Mouse (Mus musculus) forebrain, embryonic 14.5 days (tissue): ENCODE results near the gene Ccdc13. TPM values are rescaled to one million over a fixed set of nuclear protein-coding genes. Genes with fewer than 3 reads are reported as not detected.
A peak's percentile ranks its signal among the peaks of the same experiment; 100 is the strongest.

Experiments
- ATAC-seq: fragments of 200-750 bp; cut with Nextera tagmentation; 2 replicates; pipeline ENCODE4 v1.8.0; 2017; ENCODE audit warnings: mild to moderate bottlenecking, moderate library complexity
- DNase-seq: peaks from one replicate; pipeline ENCODE4 v3.0.0-alpha.2; 2015; ENCODE audit warnings: low spot score
- H3K27ac ChIP-seq: fragments of 300-500 bp; sonication (generic); 2 replicates; pipeline ENCODE4 v1.5.1; 2014; ENCODE audit warnings: low read depth, mild to moderate bottlenecking, control low read depth, low read length, moderate library complexity
- H3K27me3 ChIP-seq: fragments of 300-500 bp; sonication (generic); replicated peaks from 2 replicates; pipeline ENCODE4 v1.6.1; 2014; ENCODE audit warnings: low read length, control low read depth, mixed read lengths; ENCODE audit not compliant: control insufficient read depth, insufficient read depth
- H3K36me3 ChIP-seq: fragments of 300-500 bp; sonication (generic); 2 replicates; pipeline ENCODE4 v1.6.1; 2014; ENCODE audit warnings: low read length, control low read depth; ENCODE audit not compliant: control insufficient read depth, insufficient read depth
- H3K4me1 ChIP-seq: fragments of 300-500 bp; sonication (generic); 2 replicates; pipeline ENCODE4 v1.6.1; 2014; ENCODE audit warnings: antibody characterized with exemption, low read length, control low read depth; ENCODE audit not compliant: control insufficient read depth, insufficient read depth
- H3K4me2 ChIP-seq: fragments of 300-500 bp; sonication (generic); 2 replicates; pipeline ENCODE4 v1.6.1; 2014; ENCODE audit warnings: mild to moderate bottlenecking, control low read depth, low read length
- H3K4me3 ChIP-seq: fragments of 300-500 bp; sonication (generic); 2 replicates; pipeline ENCODE4 v1.5.1; 2014; ENCODE audit warnings: low read depth, low read length, control low read depth
- H3K9ac ChIP-seq: fragments of 300-500 bp; sonication (generic); 2 replicates; pipeline ENCODE4 v1.6.1; 2014; ENCODE audit warnings: mild to moderate bottlenecking, low read length, control low read depth, moderate library complexity
- H3K9me3 ChIP-seq: fragments of 300-500 bp; sonication (generic); replicated peaks from 2 replicates; pipeline ENCODE4 v1.6.1; 2016; ENCODE audit warnings: low read length, control low read depth, mixed read lengths; ENCODE audit not compliant: control insufficient read depth
- WGBS: fragments of 180-500 bp; shearing (Covaris S2); extraction: QIAGEN DNeasy Blood & Tissue Kit; methylation state at CpG from one replicate; pipeline ENCODE4 v1.1.7; 2014; 5-methylcytosine and 5-hydroxymethylcytosine counted together
- polyA plus RNA-seq: library from polyadenylated mRNA; unstranded; fragments of >200 nt; fragmentation: Nextera tagmentation; extraction: Ambion mirVana; gene quantifications from 2 replicates; pipeline ENCODE4 v1.2.1, GENCODE M21; 2014

Ccdc13 gene
- polyA plus RNA-seq, 1 experiment from 2014 or later: 3.0 TPM

DNA sequence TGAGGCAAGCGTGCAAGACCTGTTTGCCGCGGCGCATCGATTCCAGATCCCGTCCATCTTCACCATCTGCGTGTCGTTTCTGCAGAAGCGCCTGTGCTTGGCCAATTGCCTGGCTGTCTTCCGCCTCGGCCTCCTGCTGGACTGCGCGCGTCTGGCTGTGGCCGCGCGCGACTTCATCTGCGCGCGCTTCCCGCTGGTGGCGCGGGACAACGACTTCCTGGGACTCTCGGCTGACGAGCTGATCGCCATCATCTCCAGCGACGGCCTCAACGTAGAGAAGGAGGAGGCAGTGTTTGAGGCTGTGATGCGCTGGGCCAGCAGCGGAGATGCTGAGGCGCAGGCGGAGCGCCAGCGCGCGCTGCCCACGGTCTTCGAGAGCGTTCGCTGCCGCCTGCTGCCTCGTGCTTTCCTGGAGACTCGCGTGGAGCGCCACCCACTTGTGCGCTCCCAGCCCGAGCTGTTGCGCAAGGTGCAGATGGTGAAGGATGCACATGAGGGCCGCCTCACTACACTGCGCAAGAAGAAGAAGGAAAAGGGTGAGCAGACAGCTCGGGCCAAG lies 61.1 kb downstream of the Ccdc13 start:
- H3K9ac ChIP-seq: peak overlapping the region; percentile 41; the same call in 1 of the 2 replicates
- no peaks in the 10 kb centered on the region for H3K4me1 ChIP-seq
- H3K36me3 ChIP-seq: no peaks in the 10 kb centered on the region
- ATAC-seq (peak; percentile 59), DNase-seq (peak; percentile 58)
- WGBS: 17% methylated on average over 52 of the region's 54 CpGs
- H3K27ac ChIP-seq: no peak overlapping the region
- peak overlapping the region; percentile 33 for H3K4me3 ChIP-seq
- peak overlapping the region; percentile 62 for H3K4me2 ChIP-seq
- H3K9me3 ChIP-seq: no peaks in the 10 kb centered on the region
- peaks cover 30% of the 10 kb centered on the region for H3K27me3 ChIP-seq

DNA sequence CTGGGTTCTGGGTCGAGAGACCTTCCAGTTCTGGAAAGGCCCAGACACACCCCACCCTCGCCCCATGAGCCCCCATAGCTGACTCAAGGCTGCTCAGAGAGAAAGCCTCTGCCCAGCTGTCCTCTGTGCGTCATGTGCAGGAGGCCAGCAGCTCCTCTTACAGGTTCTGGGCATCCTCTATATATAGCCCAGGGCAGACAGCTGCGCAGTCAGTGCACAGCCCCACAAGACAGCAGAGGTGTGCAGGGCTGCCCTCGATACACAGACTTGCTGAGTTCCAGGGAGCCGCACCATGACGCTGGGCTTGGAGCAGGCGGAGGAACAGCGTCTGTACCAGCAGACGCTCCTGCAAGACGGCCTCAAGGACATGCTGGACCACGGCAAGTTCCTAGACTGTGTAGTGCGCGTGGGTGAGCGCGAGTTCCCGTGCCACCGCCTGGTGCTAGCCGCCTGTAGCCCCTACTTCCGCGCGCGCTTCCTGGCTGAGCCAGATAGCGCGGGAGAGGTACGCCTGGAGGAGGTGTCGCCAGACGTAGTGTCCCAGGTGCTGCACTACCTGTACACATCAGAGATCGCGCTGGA lies 61.7 kb downstream of the Ccdc13 start, which contains the start of gene Klhl40:
Gene Klhl40, plus strand, starts transcription at position 124 of the 582 bp plus-strand sequence.
- no peak within 1 kb of the TSS for H3K27ac ChIP-seq
- peak; percentile 62 for ATAC-seq
- WGBS: 24% methylated on average over 30 of the region's 30 CpGs
- peak within 1 kb of the TSS; percentile 62 for H3K4me2 ChIP-seq
- peak within 1 kb of the TSS; percentile 33 for H3K4me3 ChIP-seq
- H3K27me3 ChIP-seq: peaks cover 30% of the 10 kb centered on the region
- no peak for DNase-seq
- no peaks in the 10 kb centered on the region for H3K36me3 ChIP-seq
- no peaks in the 10 kb centered on the region for H3K9me3 ChIP-seq
- H3K9ac ChIP-seq: peak within 1 kb of the TSS; percentile 41; the same call in 1 of the 2 replicates
- H3K4me1 ChIP-seq: no peaks in the 10 kb centered on the region

DNA sequence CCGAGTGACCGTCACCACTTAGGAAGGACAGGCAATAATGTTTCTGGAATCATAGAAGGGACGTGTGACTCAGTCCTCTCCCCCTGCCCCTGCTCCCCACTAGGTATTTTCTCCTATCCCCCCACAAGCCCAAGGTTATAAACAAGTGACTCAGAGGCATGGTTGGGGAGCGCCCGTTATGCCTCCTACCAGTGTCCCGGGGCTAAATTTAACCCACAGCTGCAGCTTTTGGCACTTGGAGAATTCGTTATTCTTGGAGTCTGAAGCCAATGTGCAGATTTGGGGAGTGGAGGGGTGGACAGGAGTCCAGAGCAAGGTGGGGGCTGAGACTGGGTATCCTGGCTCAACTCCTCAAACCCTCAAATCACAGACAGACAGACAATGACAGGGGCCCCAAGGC lies 62.8 kb downstream of the Ccdc13 start:
- H3K36me3 ChIP-seq: no peaks in the 10 kb centered on the region
- no peak overlapping the region for H3K9ac ChIP-seq
- no peak overlapping the region for H3K27ac ChIP-seq
- peaks cover 30% of the 10 kb centered on the region for H3K27me3 ChIP-seq
- no peaks in the 10 kb centered on the region for H3K4me1 ChIP-seq
- no peak overlapping the region for H3K4me3 ChIP-seq
- no peaks in the 10 kb centered on the region for H3K9me3 ChIP-seq
- DNase-seq: no peak
- no peak for ATAC-seq
- WGBS: 86% methylated on average over 7 of the region's 7 CpGs
- H3K4me2 ChIP-seq: no peak overlapping the region

GRCm38 (mm10) chr9:121775951-121776350 lies 63.3 kb downstream of the Ccdc13 start:
- Histone ChIP-seq H3K4me3 (no peak overlapping the region), H3K9me3 (no peaks in the 10 kb centered on the region), H3K27ac (no peak overlapping the region), H3K36me3 (no peaks in the 10 kb centered on the region), H3K4me2 (no peak overlapping the region), H3K27me3 (peaks cover 30% of the 10 kb centered on the region), H3K4me1 (no peaks in the 10 kb centered on the region), H3K9ac (no peak overlapping the region)
- ATAC-seq (no peak), DNase-seq (no peak)
- WGBS: 81% methylated on average over 10 of the region's 10 CpGs

- peaks cover 11% of the 10 kb centered on the region for H3K27me3 ChIP-seq
- no peak overlapping the region for H3K27ac ChIP-seq
- ATAC-seq: no peak
- H3K4me1 ChIP-seq: no peaks in the 10 kb centered on the region
- H3K36me3 ChIP-seq: peaks cover 16% of the 10 kb centered on the region
- WGBS: 76% methylated on average over 5 of the region's 5 CpGs
- no peak overlapping the region for H3K4me3 ChIP-seq
- H3K9ac ChIP-seq: no peak overlapping the region
- DNase-seq: no peak
- no peak overlapping the region for H3K4me2 ChIP-seq
- no peaks in the 10 kb centered on the region for H3K9me3 ChIP-seq
Measured at GRCm38 (mm10) chr9:121772412-121772811, 66.8 kb downstream of the Ccdc13 start.

DNA sequence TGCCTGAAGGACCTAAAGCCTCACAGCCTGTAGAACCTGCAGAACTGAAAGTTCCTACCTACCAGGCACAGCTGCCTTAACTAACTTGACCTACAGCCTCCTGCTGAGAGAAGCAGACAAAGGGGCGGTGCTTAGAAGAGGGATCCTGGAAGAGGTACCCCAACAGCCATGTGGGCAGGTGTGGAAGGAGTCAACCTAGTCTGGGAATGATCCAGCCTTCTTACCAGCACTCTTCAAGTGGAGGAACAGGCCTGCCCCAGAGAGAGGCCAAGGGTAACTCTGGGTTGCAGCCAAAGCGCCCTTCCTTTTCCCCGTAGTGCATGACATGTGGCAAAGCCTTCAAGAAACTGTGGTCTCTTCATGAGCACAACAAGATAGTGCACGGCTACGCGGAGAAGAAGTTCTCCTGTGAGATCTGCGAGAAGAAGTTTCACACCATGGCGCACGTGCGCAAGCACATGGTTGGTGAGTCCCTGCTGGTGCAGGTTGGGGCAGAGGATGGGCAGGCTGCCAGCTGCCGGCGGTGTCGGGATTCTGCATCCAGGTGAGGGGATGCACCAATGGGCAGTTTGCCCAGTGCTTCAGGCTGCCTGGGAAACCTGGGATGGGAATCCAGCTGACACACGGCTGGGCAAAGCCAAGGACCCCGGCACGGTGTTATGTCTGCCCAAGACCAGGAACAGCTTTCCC lies 74.0 kb downstream of the Ccdc13 start:
- Histone ChIP-seq H3K27ac (no peak overlapping the region), H3K36me3 (peaks cover 65% of the 10 kb centered on the region), H3K4me1 (peaks cover 7% of the 10 kb centered on the region), H3K4me2 (no peak overlapping the region), H3K4me3 (no peak overlapping the region), H3K9me3 (no peaks in the 10 kb centered on the region), H3K9ac (no peak overlapping the region), H3K27me3 (no peaks in the 10 kb centered on the region)
- no peak for DNase-seq
- whole genome bisulfite sequencing: 85% methylated on average over 16 of the region's 16 CpGs
- no peak for ATAC-seq

DNA sequence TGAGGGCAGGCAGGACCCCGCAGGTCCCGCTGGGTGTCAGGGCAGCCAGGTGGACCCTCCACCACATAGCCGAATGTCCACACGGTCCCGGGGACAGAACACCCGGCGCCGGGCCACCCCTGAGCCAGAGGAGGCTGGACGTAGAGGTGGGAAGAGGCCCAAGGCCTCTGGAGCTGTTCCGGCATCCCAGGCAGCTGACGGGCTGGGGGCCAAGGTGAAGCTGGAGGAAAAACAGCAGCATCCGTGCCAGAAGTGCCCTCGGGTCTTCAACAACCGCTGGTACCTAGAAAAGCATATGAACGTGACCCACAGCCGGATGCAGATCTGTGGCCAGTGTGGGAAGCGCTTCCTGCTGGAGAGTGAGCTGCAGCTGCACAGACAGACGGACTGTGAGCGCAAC lies 75.5 kb downstream of the Ccdc13 start:
- ATAC-seq: no peak
- Histone ChIP-seq H3K4me1 (peaks cover 11% of the 10 kb centered on the region), H3K9me3 (no peaks in the 10 kb centered on the region), H3K4me3 (no peak overlapping the region), H3K4me2 (no peak overlapping the region), H3K27ac (no peak overlapping the region), H3K9ac (no peak overlapping the region; the same call in 1 of the 2 replicates), H3K36me3 (peaks cover 61% of the 10 kb centered on the region), H3K27me3 (no peaks in the 10 kb centered on the region)
- WGBS: 91% methylated on average over 19 of the region's 19 CpGs
- no peak for DNase-seq

- peaks cover 52% of the 10 kb centered on the region for H3K36me3 ChIP-seq
- 95% methylated on average over 25 of the region's 25 CpGs for WGBS
- DNase-seq: no peak
Measured at GRCm38 (mm10) chr9:121762761-121763160, 76.5 kb downstream of the Ccdc13 start.

GRCm38 (mm10) chr9:121762248-121762647 lies 77.0 kb downstream of the Ccdc13 start:
- Histone ChIP-seq H3K4me3 (no peak overlapping the region), H3K27me3 (no peaks in the 10 kb centered on the region), H3K4me2 (no peak overlapping the region), H3K4me1 (peaks cover 12% of the 10 kb centered on the region), H3K27ac (no peak overlapping the region), H3K9me3 (no peaks in the 10 kb centered on the region), H3K36me3 (peaks cover 47% of the 10 kb centered on the region), H3K9ac (no peak overlapping the region)
- ATAC-seq (no peak), DNase-seq (no peak)
- WGBS: 88% methylated on average over 10 of the region's 10 CpGs

More at GRCm38 (mm10) chr9:121762761-121763160, 76.5 kb downstream of the Ccdc13 start:
- H3K4me2 ChIP-seq: no peak overlapping the region
- no peak overlapping the region for H3K9ac ChIP-seq
- ATAC-seq: no peak
- peaks cover 12% of the 10 kb centered on the region for H3K4me1 ChIP-seq
- H3K9me3 ChIP-seq: no peaks in the 10 kb centered on the region
- no peak overlapping the region for H3K27ac ChIP-seq
- H3K27me3 ChIP-seq: no peaks in the 10 kb centered on the region
- H3K4me3 ChIP-seq: no peak overlapping the region
